Mouse (Mus musculus): Measurements from ENCODE around the gene Dock9. TPM values are rescaled to one million over a fixed set of nuclear protein-coding genes. Genes with fewer than 3 reads are reported as not detected.

Gene Dock9
- polyA plus RNA-seq (2015; fragmentation: Nextera tagmentation; extraction: Ambion mirVana) = 4.5 and 4.8 TPM in 2 replicates

- peak within 1 kb of the TSS; percentile 69 for H3K4me3 ChIP-seq
- H3K27me3 ChIP-seq (replicated peaks) = peaks cover 18% of the 10 kb centered on the region; the same call in 1 of the 2 replicates
- peaks cover 16% of the 10 kb centered on the region for H3K4me1 ChIP-seq
- peak within 1 kb of the TSS; percentile 98 for H3K4me2 ChIP-seq
- WGBS = under 1% methylated on average over 102 of the region's 106 CpGs
- no peaks in the 10 kb centered on the region for H3K9me3 ChIP-seq
- H3K27ac ChIP-seq (replicated peaks) = peak within 1 kb of the TSS; percentile 90
- H3K36me3 ChIP-seq = no peaks in the 10 kb centered on the region
- peak within 1 kb of the TSS; percentile 85 for H3K9ac ChIP-seq
- ATAC-seq (ENCODE audit: extremely low read depth, insufficient number of reproducible peaks, low FRiP score, low TSS enrichment) = peak; percentile 87
Measured at GRCm38 (mm10) chr14:121797457-121798410, at the start of gene Dock9. Dock9 (minus strand) TSS chr14:121797837.

GRCm38 (mm10) chr14:121844486-121844885, 46.8 kb upstream of the Dock9 start:
- H3K4me2 ChIP-seq = no peak overlapping the region
- no peak overlapping the region for H3K27ac ChIP-seq (replicated peaks)
- no peaks in the 10 kb centered on the region for H3K4me1 ChIP-seq
- no peak for ATAC-seq (ENCODE audit: extremely low read depth, insufficient number of reproducible peaks, low FRiP score, low TSS enrichment)
- no peak overlapping the region for H3K9ac ChIP-seq
- WGBS = 69% methylated on average over 8 of the region's 8 CpGs
- no peaks in the 10 kb centered on the region for H3K9me3 ChIP-seq
- no peaks in the 10 kb centered on the region for H3K27me3 ChIP-seq (replicated peaks)
- no peak overlapping the region for H3K4me3 ChIP-seq
- no peaks in the 10 kb centered on the region for H3K36me3 ChIP-seq

- H3K4me2 ChIP-seq = no peak overlapping the region
- no peak overlapping the region for H3K4me3 ChIP-seq
- ATAC-seq (ENCODE audit: extremely low read depth, insufficient number of reproducible peaks, low FRiP score, low TSS enrichment) = no peak
- peaks cover 17% of the 10 kb centered on the region for H3K9me3 ChIP-seq
- H3K36me3 ChIP-seq = no peaks in the 10 kb centered on the region
- no peak overlapping the region for H3K9ac ChIP-seq
- WGBS = 85% methylated on average over 8 of the region's 8 CpGs
- no peaks in the 10 kb centered on the region for H3K27me3 ChIP-seq (replicated peaks)
- no peak overlapping the region for H3K27ac ChIP-seq (replicated peaks)
- H3K4me1 ChIP-seq = no peaks in the 10 kb centered on the region
Measured at GRCm38 (mm10) chr14:121840217-121840616, 42.6 kb upstream of the Dock9 start.

- peaks cover 21% of the 10 kb centered on the region for H3K9me3 ChIP-seq
- H3K27ac ChIP-seq (replicated peaks) = no peak overlapping the region
- no peaks in the 10 kb centered on the region for H3K4me1 ChIP-seq
- no peak for ATAC-seq (ENCODE audit: extremely low read depth, insufficient number of reproducible peaks, low FRiP score, low TSS enrichment)
- no peak overlapping the region for H3K9ac ChIP-seq
- no peak overlapping the region for H3K4me3 ChIP-seq
- H3K36me3 ChIP-seq = no peaks in the 10 kb centered on the region
- 72% methylated on average over 4 of the region's 4 CpGs for WGBS
- H3K4me2 ChIP-seq = no peak overlapping the region
- no peaks in the 10 kb centered on the region for H3K27me3 ChIP-seq (replicated peaks)
Measured at GRCm38 (mm10) chr14:121838161-121838560, 40.5 kb upstream of the Dock9 start.

- WGBS = 83% methylated on average over 2 of the region's 2 CpGs
- Histone ChIP-seq H3K9me3 (peaks cover 17% of the 10 kb centered on the region; the same call in 1 of the 2 replicates), H3K27me3 (replicated peaks) (no peaks in the 10 kb centered on the region), H3K9ac (no peak overlapping the region), H3K4me1 (no peaks in the 10 kb centered on the region), H3K36me3 (no peaks in the 10 kb centered on the region), H3K27ac (replicated peaks) (no peak overlapping the region), H3K4me3 (no peak overlapping the region), H3K4me2 (no peak overlapping the region)
- ATAC-seq (ENCODE audit: extremely low read depth, insufficient number of reproducible peaks, low FRiP score, low TSS enrichment) = no peak
Measured at GRCm38 (mm10) chr14:121833001-121833520, 35.4 kb upstream of the Dock9 start.

- Histone ChIP-seq H3K27ac (replicated peaks) (no peak overlapping the region), H3K9ac (no peak overlapping the region), H3K36me3 (no peaks in the 10 kb centered on the region), H3K4me2 (no peak overlapping the region), H3K27me3 (replicated peaks) (no peaks in the 10 kb centered on the region), H3K9me3 (peaks cover 11% of the 10 kb centered on the region; the same call in 1 of the 2 replicates), H3K4me1 (peaks cover 11% of the 10 kb centered on the region), H3K4me3 (no peak overlapping the region)
- 72% methylated on average over 4 of the region's 4 CpGs for WGBS
- ATAC-seq (ENCODE audit: extremely low read depth, insufficient number of reproducible peaks, low FRiP score, low TSS enrichment) = no peak
Measured at GRCm38 (mm10) chr14:121829816-121830442, 32.3 kb upstream of the Dock9 start.

- Histone ChIP-seq H3K27me3 (replicated peaks) (no peaks in the 10 kb centered on the region), H3K27ac (replicated peaks) (no peak overlapping the region), H3K9me3 (peaks cover 9% of the 10 kb centered on the region; the same call in 1 of the 2 replicates), H3K4me2 (no peak overlapping the region), H3K4me3 (no peak overlapping the region), H3K36me3 (no peaks in the 10 kb centered on the region), H3K4me1 (peaks cover 22% of the 10 kb centered on the region), H3K9ac (no peak overlapping the region)
- no peak for ATAC-seq (ENCODE audit: extremely low read depth, insufficient number of reproducible peaks, low FRiP score, low TSS enrichment)
- 69% methylated on average over 7 of the region's 7 CpGs for WGBS
Measured at GRCm38 (mm10) chr14:121827091-121827490, 29.5 kb upstream of the Dock9 start.

- no peak for ATAC-seq (ENCODE audit: extremely low read depth, insufficient number of reproducible peaks, low FRiP score, low TSS enrichment)
- H3K9me3 ChIP-seq = peaks cover 9% of the 10 kb centered on the region; the same call in 1 of the 2 replicates
- peaks cover 22% of the 10 kb centered on the region for H3K4me1 ChIP-seq
- H3K4me2 ChIP-seq = no peak overlapping the region
- H3K4me3 ChIP-seq = no peak overlapping the region
- peak overlapping the region; percentile 43; the same call in 1 of the 2 replicates for H3K27ac ChIP-seq (replicated peaks)
- no peaks in the 10 kb centered on the region for H3K36me3 ChIP-seq
- H3K9ac ChIP-seq = no peak overlapping the region
- no peaks in the 10 kb centered on the region for H3K27me3 ChIP-seq (replicated peaks)
- WGBS = 59% methylated on average over 10 of the region's 10 CpGs
Measured at GRCm38 (mm10) chr14:121825521-121826445, 28.1 kb upstream of the Dock9 start.

GRCm38 (mm10) chr14:121824322-121825103, 26.9 kb upstream of the Dock9 start:
- Histone ChIP-seq H3K27ac (replicated peaks) (no peak overlapping the region), H3K9ac (no peak overlapping the region)

GRCm38 (mm10) chr14:121822997-121823396, 25.4 kb upstream of the Dock9 start:
- H3K36me3 ChIP-seq = no peaks in the 10 kb centered on the region
- no peak overlapping the region for H3K9ac ChIP-seq
- 70% methylated on average over 3 of the region's 3 CpGs for WGBS
- ATAC-seq (ENCODE audit: extremely low read depth, insufficient number of reproducible peaks, low FRiP score, low TSS enrichment) = no peak
- H3K4me1 ChIP-seq = peaks cover 22% of the 10 kb centered on the region
- no peak overlapping the region for H3K4me3 ChIP-seq
- no peaks in the 10 kb centered on the region for H3K27me3 ChIP-seq (replicated peaks)
- H3K9me3 ChIP-seq = no peaks in the 10 kb centered on the region
- no peak overlapping the region for H3K27ac ChIP-seq (replicated peaks)
- no peak overlapping the region for H3K4me2 ChIP-seq

More at GRCm38 (mm10) chr14:121824322-121825103, 26.9 kb upstream of the Dock9 start:
- Histone ChIP-seq H3K36me3 (no peaks in the 10 kb centered on the region), H3K4me1 (peaks cover 22% of the 10 kb centered on the region), H3K4me3 (no peak overlapping the region), H3K27me3 (replicated peaks) (no peaks in the 10 kb centered on the region), H3K4me2 (no peak overlapping the region), H3K9me3 (peaks cover 9% of the 10 kb centered on the region; the same call in 1 of the 2 replicates)
- 66% methylated on average over 11 of the region's 11 CpGs for WGBS
- ATAC-seq (ENCODE audit: extremely low read depth, insufficient number of reproducible peaks, low FRiP score, low TSS enrichment) = peak; percentile 61
